In genomic region chr2:93410899-93411570, GRCm38 (mm10) we compare ENCODE assay signal across 12 mouse cellular contexts. TPM values are rescaled to one million over a fixed set of nuclear protein-coding genes. Genes with fewer than 3 reads are reported as not detected.
DNase-seq lines count a peak whose midpoint lies in the region; ATAC-seq and TF ChIP-seq lines count a peak whose summit lies in the region.
"Had no signal": no experiment of that assay in that cellular context is flagged by ENCODE, and none has a peak within 500 bp of the region (broad histone marks: within the 10 kb centered on the region; RNA-seq: fewer than 3 reads in every experiment).

No protein-coding gene starts in this region.

- H3K4me1 ChIP-seq in neural tube, embryonic 11.5 days (ENCODE audit: control insufficient read depth, insufficient read depth, low read length) = peaks cover 5% of the 10 kb centered on the region
- peaks cover 8% of the 10 kb centered on the region for H3K4me1 ChIP-seq in neural tube, embryonic 15.5 days
- H3K4me1 ChIP-seq in hindbrain, postnatal 0 days (ENCODE audit: insufficient read depth, low read length) = no peaks in the 10 kb centered on the region
- H3K4me1 ChIP-seq: embryonic facial prominence, embryonic 12.5 days had no signal

- no peak for TF ChIP-seq CTCF in hindbrain, postnatal 0 days (IDR thresholded peaks at IDR 0.05; ENCODE audit: low read depth)

- no peaks in the 10 kb centered on the region for H3K36me3 ChIP-seq in neural tube, embryonic 11.5 days (ENCODE audit: control insufficient read depth, insufficient read depth, low read length)
- no peaks in the 10 kb centered on the region for H3K36me3 ChIP-seq in neural tube, embryonic 15.5 days
- no peaks in the 10 kb centered on the region for H3K36me3 ChIP-seq in hindbrain, postnatal 0 days (ENCODE audit: insufficient read depth, low read length)
- H3K36me3 ChIP-seq: embryonic facial prominence, embryonic 12.5 days had no signal

- no peak for ATAC-seq in neural tube, embryonic 11.5 days (ENCODE audit: insufficient read depth, low FRiP score, low TSS enrichment)
- no peak for ATAC-seq in neural tube, embryonic 15.5 days (ENCODE audit: low FRiP score)
- ATAC-seq in hindbrain, postnatal 0 days = peak; percentile 25

- no peak overlapping the region for H3K27ac ChIP-seq in neural tube, embryonic 11.5 days (ENCODE audit: low read depth, low read length)
- H3K27ac ChIP-seq in neural tube, embryonic 15.5 days (replicated peaks) = no peak overlapping the region
- no peak overlapping the region for H3K27ac ChIP-seq in hindbrain, postnatal 0 days
- H3K27ac ChIP-seq: embryonic facial prominence, embryonic 12.5 days; left cerebral cortex, adult 2 months had no signal

- H3K4me3 ChIP-seq in neural tube, embryonic 11.5 days (ENCODE audit: low read depth, low read length) = no peak overlapping the region
- no peak overlapping the region for H3K4me3 ChIP-seq in neural tube, embryonic 15.5 days (replicated peaks)
- no peak overlapping the region for H3K4me3 ChIP-seq in hindbrain, postnatal 0 days (ENCODE audit: low read length)
- H3K4me3 ChIP-seq: embryonic facial prominence, embryonic 12.5 days; left cerebral cortex, adult 2 months had no signal

- DNase-seq in cerebellum, postnatal 14 days = peak; percentile 21 to 35
- no peak for DNase-seq in cerebellum, adult 18-20 months
- no peak for DNase-seq in neural tube, embryonic 11.5 days (ENCODE audit: low spot score)
- peak; percentile 50 for DNase-seq in hindbrain, postnatal 0 days (ENCODE audit: low spot score)
- DNase-seq in heart, postnatal 14 days = no peak
- DNase-seq in layer of hippocampus, adult 9-10 months (ENCODE audit: low spot score) = no peak
- DNase-seq in gastrocnemius, postnatal 25 days = no peak
- DNase-seq: cerebellum, adult 8-10 months; kidney, adult 8-10 months had no signal

- 66% methylated on average over 12 of the region's 12 CpGs for WGBS in neural tube, embryonic 11.5 days
- 28% methylated on average over 12 of the region's 12 CpGs for WGBS in neural tube, embryonic 15.5 days
- WGBS in hindbrain, postnatal 0 days = 21% methylated on average over 12 of the region's 12 CpGs

- intact Hi-C loops in heart, postnatal 14 days (cut with DNase I) = loop anchor here (10.0 kb wide), 1 partner anchor 506 kb away; no protein-coding TSS in a partner anchor

- H3K27me3 ChIP-seq in neural tube, embryonic 11.5 days (ENCODE audit: control insufficient read depth, insufficient read depth, low read length) = no peaks in the 10 kb centered on the region
- H3K27me3 ChIP-seq in neural tube, embryonic 15.5 days (replicated peaks) = no peaks in the 10 kb centered on the region; the same call in 1 of the 2 replicates
- H3K27me3 ChIP-seq in hindbrain, postnatal 0 days (ENCODE audit: insufficient read depth, low read length) = no peaks in the 10 kb centered on the region

- peak overlapping the region; percentile 2; the same call in 1 of the 2 replicates for H3K9ac ChIP-seq in neural tube, embryonic 11.5 days (ENCODE audit: low read length)
- H3K9ac ChIP-seq in neural tube, embryonic 15.5 days (replicated peaks) = no peak overlapping the region
- H3K9ac ChIP-seq in hindbrain, postnatal 0 days (replicated peaks; ENCODE audit: low read length) = no peak overlapping the region
- H3K9ac ChIP-seq: embryonic facial prominence, embryonic 12.5 days had no signal

- no peak overlapping the region for H3K4me2 ChIP-seq in neural tube, embryonic 11.5 days (ENCODE audit: low read depth)
- no peak overlapping the region for H3K4me2 ChIP-seq in neural tube, embryonic 15.5 days
- H3K4me2 ChIP-seq in hindbrain, postnatal 0 days (ENCODE audit: low read depth, low read length) = no peak overlapping the region
- H3K4me2 ChIP-seq: embryonic facial prominence, embryonic 12.5 days had no signal

- H3K9me3 ChIP-seq in neural tube, embryonic 11.5 days (ENCODE audit: control insufficient read depth, low read length) = no peaks in the 10 kb centered on the region
- no peaks in the 10 kb centered on the region for H3K9me3 ChIP-seq in neural tube, embryonic 15.5 days (replicated peaks)
- no peaks in the 10 kb centered on the region for H3K9me3 ChIP-seq in hindbrain, postnatal 0 days (ENCODE audit: low read length)
- H3K9me3 ChIP-seq: embryonic facial prominence, embryonic 12.5 days had no signal

RNA-seq across cellular contexts. Expression of gene Cd82, which starts 51.9 kb away (rescaled TPM):
- polyA plus RNA-seq in neural tube, embryonic 11.5 days (2014; fragmentation: Nextera tagmentation; extraction: Ambion mirVana) = 5.4 and 7.3 TPM in 2 replicates
- 22.4 and 68.9 TPM in 2 replicates for polyA plus RNA-seq in neural tube, embryonic 15.5 days (2015; fragmentation: Nextera tagmentation; extraction: Ambion mirVana)
- total RNA-seq in hindbrain, postnatal 0 days (2014; rRNA removed) = 12.4 and 14.2 TPM in 2 replicates
- polyA plus RNA-seq in hindbrain, postnatal 0 days (2015; fragmentation: Nextera tagmentation; extraction: Ambion mirVana) = 21.8 and 25.1 TPM in 2 replicates
- 10 to 100 TPM; 10.6 to 12.1 TPM for total RNA-seq in heart, postnatal 14 days (2021)
- total RNA-seq in gastrocnemius, postnatal 25 days (2021) = 10 to 100 TPM in 1 of 2 experiments, 1 to 10 TPM in 1; 9.1 to 12.0 TPM

Comparison
In these comparisons a context has a peak if more than half of its experiments do, and no peak if none do; other contexts are left out.
1. DNase-seq: peak in cerebellum, postnatal 14 days (2 of 2) and hindbrain, postnatal 0 days (single experiment); none in cerebellum, adult 18-20 months (0 of 2), neural tube, embryonic 11.5 days (single experiment), heart, postnatal 14 days (0 of 2), layer of hippocampus, adult 9-10 months (single experiment) and gastrocnemius, postnatal 25 days (single experiment).